Mouse (Mus musculus) leukemia stem cell, adult 10-12 weeks (primary cell): ENCODE measurements around the gene Eomes. TPM values are rescaled to one million over a fixed set of nuclear protein-coding genes. Genes with fewer than 3 reads are reported as not detected.

ENCODE experiments used
- polyA plus RNA-seq: library from polyadenylated mRNA; stranded (reverse); fragments of >175 nt; gene quantifications from 2 replicates; pipeline ENCODE4 v1.2.3, GENCODE M21; 2012; ENCODE audit warnings: low replicate concordance

Eomes gene
- polyA plus RNA-seq = 8.6 and 13.2 TPM in 2 replicates

DNA sequence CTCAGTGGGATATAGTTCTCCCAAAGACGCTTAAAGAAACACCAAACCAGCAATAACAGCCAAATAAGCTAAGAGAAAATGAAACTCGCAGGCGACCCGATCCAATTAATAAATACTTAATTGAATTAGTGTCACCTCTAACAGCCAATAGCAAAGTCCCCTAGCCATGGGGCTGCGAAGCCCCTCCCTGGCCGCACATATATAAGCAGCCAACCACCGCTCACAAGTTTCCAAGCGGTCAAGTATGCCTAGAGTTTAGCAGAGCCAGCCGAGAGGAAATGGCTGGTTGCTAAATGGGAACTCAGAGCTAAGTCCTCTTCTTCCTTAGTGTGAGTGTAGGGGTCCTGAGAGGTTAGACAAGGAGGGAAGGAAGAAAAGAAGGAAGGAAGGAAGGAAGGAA lies at the start of gene Eomes:
Eomes (plus strand) TSS at position 252 of the 400 bp plus-strand sequence.

DNA sequence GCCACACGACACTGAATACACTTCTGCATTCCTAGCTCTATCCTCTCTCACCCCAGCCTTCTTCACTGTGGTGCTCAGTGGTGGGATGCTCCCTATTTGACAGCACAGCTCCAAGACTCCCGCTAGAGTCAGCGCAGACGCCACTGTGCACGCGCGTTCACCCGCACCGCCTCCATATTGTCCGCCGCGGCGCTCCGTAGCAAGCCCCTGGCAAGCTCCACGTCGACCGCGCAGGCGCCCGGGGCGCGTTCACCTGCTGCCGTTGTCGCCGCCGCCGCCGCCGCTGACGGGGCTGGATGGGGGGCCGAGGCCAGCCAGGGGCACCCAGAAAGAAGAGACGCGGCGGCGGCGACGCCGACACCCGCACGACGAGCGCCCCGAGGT lies 28.0 kb downstream of the Eomes start, which contains the start of gene Golga4:
Golga4 (plus strand) TSS at position 248 of the 384 bp plus-strand sequence.

Other genes with a start within 250 kb of the Eomes start
- 5.1 and 5.9 TPM in 2 replicates for gene Golga4, start 28.1 kb downstream of the Eomes start, polyA plus RNA-seq
- 1.6 and 3.5 TPM in 2 replicates for gene Itga9, start 128.5 kb downstream of the Eomes start, polyA plus RNA-seq